ENCODE assay signal across 8 mouse cellular contexts in the genomic region with DNA sequence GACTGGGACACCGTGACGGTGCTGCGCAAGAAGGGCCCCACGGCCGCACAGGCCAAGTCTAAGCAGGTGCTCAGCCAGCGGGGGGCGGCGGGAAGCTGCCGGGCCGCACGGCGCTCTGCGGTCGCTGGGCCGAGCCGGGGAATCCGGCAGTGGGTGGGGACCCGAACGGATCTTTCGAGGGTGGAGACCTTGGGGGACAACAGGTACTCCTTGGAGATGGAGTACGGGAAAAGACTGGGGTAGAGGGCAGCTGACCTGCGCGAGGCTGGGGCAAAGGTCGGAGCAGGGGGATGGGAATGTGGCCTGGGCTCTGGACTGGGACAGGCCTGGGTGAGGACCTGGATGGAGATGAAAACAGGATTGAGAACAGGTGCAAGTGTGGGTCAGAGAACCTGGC. TPM values are rescaled to one million over a fixed set of nuclear protein-coding genes. Genes with fewer than 3 reads are reported as not detected.
DNase-seq lines count a peak whose midpoint lies in the region; ATAC-seq and TF ChIP-seq lines count a peak whose summit lies in the region.

No protein-coding gene starts in this region.

- no peaks in the 10 kb centered on the region for H3K9me3 ChIP-seq in lung, embryonic 14.5 days (ENCODE audit: low read depth, low read length)
- H3K9me3 ChIP-seq in forebrain, embryonic 13.5 days (replicated peaks): no peaks in the 10 kb centered on the region
- no peaks in the 10 kb centered on the region for H3K9me3 ChIP-seq in limb, embryonic 11.5 days (ENCODE audit: control insufficient read depth, low read length)

- DNase-seq in lung, embryonic 14.5 days: no peak
- DNase-seq in lung, postnatal 36 days: no peak
- DNase-seq in limb, embryonic 11.5 days (ENCODE audit: low spot score): no peak
- no peak for DNase-seq in MN1 (ENCODE audit: low spot score)
- no peak for DNase-seq in spleen, adult 12 weeks (ENCODE audit: low spot score)
- no peak for DNase-seq in ovary, postnatal 36 days (ENCODE audit: low spot score)

- ATAC-seq in lung, embryonic 14.5 days (ENCODE audit: insufficient read depth): peak; percentile 33
- no peak; the same call in 1 of the 2 replicates for ATAC-seq in forebrain, embryonic 13.5 days
- no peak; the same call in 1 of the 2 replicates for ATAC-seq in limb, embryonic 11.5 days (ENCODE audit: insufficient number of reproducible peaks, low FRiP score, low TSS enrichment, low read depth)

- WGBS in lung, embryonic 14.5 days: under 1% methylated on average over 24 of the region's 24 CpGs
- 0% methylated on average over 24 of the region's 24 CpGs for WGBS in forebrain, embryonic 13.5 days
- WGBS in limb, embryonic 11.5 days: under 1% methylated on average over 24 of the region's 24 CpGs
- WGBS in olfactory bulb, adult 2 months: 1% methylated on average over 24 of the region's 24 CpGs

- H3K27me3 ChIP-seq in lung, embryonic 14.5 days (ENCODE audit: insufficient read depth, low read length): no peaks in the 10 kb centered on the region
- no peaks in the 10 kb centered on the region for H3K27me3 ChIP-seq in forebrain, embryonic 13.5 days
- H3K27me3 ChIP-seq in limb, embryonic 11.5 days (ENCODE audit: control insufficient read depth, insufficient read depth, low read length): no peaks in the 10 kb centered on the region

- TF ChIP-seq CTCF in lung, embryonic 14.5 days (IDR thresholded peaks at IDR 0.05; ENCODE audit: low read depth): no peak
- TF ChIP-seq CTCF in olfactory bulb, adult 2 months (IDR thresholded peaks at IDR 0.05; ENCODE audit: insufficient read depth, low read depth, low read length): no peak

- H3K4me1 ChIP-seq in lung, embryonic 14.5 days (ENCODE audit: insufficient read depth): peaks cover 11% of the 10 kb centered on the region
- H3K4me1 ChIP-seq in forebrain, embryonic 13.5 days: peaks cover 21% of the 10 kb centered on the region
- peaks cover 10% of the 10 kb centered on the region for H3K4me1 ChIP-seq in limb, embryonic 11.5 days (ENCODE audit: control insufficient read depth, insufficient read depth, low read length)
- H3K4me1 ChIP-seq in olfactory bulb, adult 2 months (ENCODE audit: control insufficient read depth, insufficient read depth, low read length): peaks cover 3% of the 10 kb centered on the region; the same call in 1 of the 2 replicates

- H3K4me2 ChIP-seq in lung, embryonic 14.5 days: peak overlapping the region; percentile 93
- H3K4me2 ChIP-seq in forebrain, embryonic 13.5 days: peak overlapping the region; percentile 99
- H3K4me2 ChIP-seq in limb, embryonic 11.5 days (ENCODE audit: low read depth, severe bottlenecking): peak overlapping the region; percentile 93

- peaks cover 33% of the 10 kb centered on the region for H3K36me3 ChIP-seq in lung, embryonic 14.5 days (ENCODE audit: insufficient read depth)
- peaks cover 30% of the 10 kb centered on the region for H3K36me3 ChIP-seq in forebrain, embryonic 13.5 days (ENCODE audit: poor library complexity, severe bottlenecking)
- peaks cover 16% of the 10 kb centered on the region for H3K36me3 ChIP-seq in limb, embryonic 11.5 days (ENCODE audit: control insufficient read depth, insufficient read depth, low read length)

- H3K27ac ChIP-seq in lung, embryonic 14.5 days (ENCODE audit: low read depth): no peak overlapping the region
- peak overlapping the region; percentile 66 for H3K27ac ChIP-seq in forebrain, embryonic 13.5 days
- peak overlapping the region; percentile 33; the same call in 1 of the 2 replicates for H3K27ac ChIP-seq in limb, embryonic 11.5 days (replicated peaks; ENCODE audit: low read depth, low read length)
- peak overlapping the region; percentile 47; the same call in 1 of the 2 replicates for H3K27ac ChIP-seq in olfactory bulb, adult 2 months (ENCODE audit: insufficient read depth, low read depth, low read length)

- H3K9ac ChIP-seq in lung, embryonic 14.5 days: peak overlapping the region; percentile 84
- peak overlapping the region; percentile 97 for H3K9ac ChIP-seq in forebrain, embryonic 13.5 days
- H3K9ac ChIP-seq in limb, embryonic 11.5 days (ENCODE audit: low read length): peak overlapping the region; percentile 93

- H3K4me3 ChIP-seq in lung, embryonic 14.5 days (ENCODE audit: low read depth, low read length): peak overlapping the region; percentile 93
- H3K4me3 ChIP-seq in forebrain, embryonic 13.5 days: peak overlapping the region; percentile 98
- peak overlapping the region; percentile 98 for H3K4me3 ChIP-seq in limb, embryonic 11.5 days (ENCODE audit: low read depth, low read length)
- peak overlapping the region; percentile 83 for H3K4me3 ChIP-seq in olfactory bulb, adult 2 months (ENCODE audit: insufficient read depth, low read depth, low read length)

- TF ChIP-seq POLR2A in olfactory bulb, adult 2 months (IDR thresholded peaks at IDR 0.05; ENCODE audit: insufficient read depth, low read depth, low read length): no peak

RNA-seq across cellular contexts. Expression of gene Edf1, which starts 0.3 kb away (rescaled TPM):
- 282 and 295 TPM in 2 replicates for polyA plus RNA-seq in lung, embryonic 14.5 days (2014; fragmentation: Nextera tagmentation; extraction: Ambion mirVana)
- polyA plus RNA-seq in forebrain, embryonic 13.5 days (2015; fragmentation: Nextera tagmentation; extraction: Ambion mirVana): 383 and 401 TPM in 2 replicates
- 324 and 330 TPM in 2 replicates for polyA plus RNA-seq in limb, embryonic 11.5 days (2014; fragmentation: Nextera tagmentation; extraction: Ambion mirVana)
- polyA plus RNA-seq in olfactory bulb, adult 2 months (2012; ENCODE audit: insufficient read depth, insufficient read length, low replicate concordance, missing spikeins): not detected in 2 replicates

RNA-seq across cellular contexts. Expression of gene Traf2, which starts 11.2 kb away (rescaled TPM):
- 34.8 and 35.3 TPM in 2 replicates for polyA plus RNA-seq in lung, embryonic 14.5 days (2014; fragmentation: Nextera tagmentation; extraction: Ambion mirVana)
- polyA plus RNA-seq in forebrain, embryonic 13.5 days (2015; fragmentation: Nextera tagmentation; extraction: Ambion mirVana): 30.9 and 33.3 TPM in 2 replicates
- polyA plus RNA-seq in limb, embryonic 11.5 days (2014; fragmentation: Nextera tagmentation; extraction: Ambion mirVana): 40.0 and 40.6 TPM in 2 replicates
- polyA plus RNA-seq in olfactory bulb, adult 2 months (2012; ENCODE audit: insufficient read depth, insufficient read length, low replicate concordance, missing spikeins): not detected in 2 replicates

RNA-seq across cellular contexts. Expression of gene Mamdc4, which starts 16.7 kb away (rescaled TPM):
- polyA plus RNA-seq in lung, embryonic 14.5 days (2014; fragmentation: Nextera tagmentation; extraction: Ambion mirVana): 2.2 and 4.1 TPM in 2 replicates
- polyA plus RNA-seq in forebrain, embryonic 13.5 days (2015; fragmentation: Nextera tagmentation; extraction: Ambion mirVana): 3.1 and 4.2 TPM in 2 replicates
- 3.1 and 7.0 TPM in 2 replicates for polyA plus RNA-seq in limb, embryonic 11.5 days (2014; fragmentation: Nextera tagmentation; extraction: Ambion mirVana)
- polyA plus RNA-seq in olfactory bulb, adult 2 months (2012; ENCODE audit: insufficient read depth, insufficient read length, low replicate concordance, missing spikeins): not detected in 2 replicates

RNA-seq across cellular contexts. Expression of gene Phpt1, which starts 17.1 kb away (rescaled TPM):
- polyA plus RNA-seq in lung, embryonic 14.5 days (2014; fragmentation: Nextera tagmentation; extraction: Ambion mirVana): 183 and 197 TPM in 2 replicates
- polyA plus RNA-seq in forebrain, embryonic 13.5 days (2015; fragmentation: Nextera tagmentation; extraction: Ambion mirVana): 179 and 189 TPM in 2 replicates
- 161 and 162 TPM in 2 replicates for polyA plus RNA-seq in limb, embryonic 11.5 days (2014; fragmentation: Nextera tagmentation; extraction: Ambion mirVana)
- not detected in 2 replicates for polyA plus RNA-seq in olfactory bulb, adult 2 months (2012; ENCODE audit: insufficient read depth, insufficient read length, low replicate concordance, missing spikeins)

RNA-seq across cellular contexts. Expression of gene Ajm1, which starts 23.6 kb away (rescaled TPM):
- polyA plus RNA-seq in lung, embryonic 14.5 days (2014; fragmentation: Nextera tagmentation; extraction: Ambion mirVana): 0.37 TPM in 1 of 2 replicates, not detected in the other
- polyA plus RNA-seq in forebrain, embryonic 13.5 days (2015; fragmentation: Nextera tagmentation; extraction: Ambion mirVana): 2.2 and 3.4 TPM in 2 replicates
- polyA plus RNA-seq in limb, embryonic 11.5 days (2014; fragmentation: Nextera tagmentation; extraction: Ambion mirVana): 0.04 TPM in 1 of 2 replicates, not detected in the other
- not detected in 2 replicates for polyA plus RNA-seq in olfactory bulb, adult 2 months (2012; ENCODE audit: insufficient read depth, insufficient read length, low replicate concordance, missing spikeins)
